Mouse (Mus musculus) embryonic fibroblast, embryonic 13.5 days (primary cell): Measurements from ENCODE around the gene Klhl6.

Experiments used
- CTCF ChIP-seq: IDR thresholded peaks from 2 replicates; pipeline ENCODE4 v1.5.1; 2011; ENCODE audit warnings: mild to moderate bottlenecking, control low read depth, low read length, moderate library complexity, borderline replicate concordance; ENCODE audit not compliant: insufficient read depth
- POLR2A ChIP-seq: IDR thresholded peaks from 2 replicates; pipeline ENCODE4 v1.6.1; 2011; ENCODE audit warnings: low read depth, mild to moderate bottlenecking, control low read depth, low read length, moderate library complexity

- TF ChIP-seq CTCF: no peak
- TF ChIP-seq POLR2A: no peak
Observed at GRCm38 (mm10) chr16:20012647-20013046, 29.8 kb upstream of the Klhl6 start.
